Mouse (Mus musculus) heart, embryonic 11.5 days (tissue): Measurements from ENCODE around the gene Nkx2-9. TPM values are rescaled to one million over a fixed set of nuclear protein-coding genes. Genes with fewer than 3 reads are reported as not detected.

Experiments
- ATAC-seq: fragments of 200-750 bp; cut with Nextera tagmentation; replicated peaks from 2 replicates; pipeline ENCODE4 v1.8.0; 2017; ENCODE audit warnings: moderate library complexity; ENCODE audit not compliant: insufficient number of reproducible peaks, low FRiP score, low TSS enrichment
- H3K27ac ChIP-seq: fragments of 300-500 bp; sonication (generic); 2 replicates; pipeline ENCODE4 v1.5.1; 2014; ENCODE audit warnings: mild to moderate bottlenecking, low read depth, low read length
- H3K27me3 ChIP-seq: fragments of 300-500 bp; sonication (generic); 2 replicates; pipeline ENCODE4 v1.6.1; 2014; ENCODE audit warnings: mild to moderate bottlenecking, low read length, mixed read lengths; ENCODE audit not compliant: control insufficient read depth, insufficient read depth
- H3K36me3 ChIP-seq: fragments of 300-500 bp; sonication (generic); 2 replicates; pipeline ENCODE4 v1.6.1; 2014; ENCODE audit warnings: mild to moderate bottlenecking, low read length, moderate library complexity, mixed read lengths; ENCODE audit not compliant: control insufficient read depth, insufficient read depth
- H3K4me1 ChIP-seq: fragments of 300-500 bp; sonication (generic); 2 replicates; pipeline ENCODE4 v1.6.1; 2014; ENCODE audit warnings: low read length; ENCODE audit not compliant: control insufficient read depth, insufficient read depth
- H3K4me2 ChIP-seq: fragments of 300-500 bp; sonication (generic); 2 replicates; pipeline ENCODE4 v1.6.1; 2014; ENCODE audit warnings: mild to moderate bottlenecking, moderate library complexity
- H3K4me3 ChIP-seq: fragments of 300-500 bp; sonication (generic); 2 replicates; pipeline ENCODE4 v1.5.1; 2014; ENCODE audit warnings: low read depth, low read length
- H3K9ac ChIP-seq: fragments of 300-500 bp; sonication (generic); 2 replicates; pipeline ENCODE4 v1.6.1; 2014; ENCODE audit warnings: mild to moderate bottlenecking, low read depth, low read length, moderate library complexity
- H3K9me3 ChIP-seq: fragments of 300-500 bp; sonication (generic); replicated peaks from 2 replicates; pipeline ENCODE4 v1.6.1; 2016; ENCODE audit warnings: low read length; ENCODE audit not compliant: control insufficient read depth
- WGBS: fragments of 180-500 bp; shearing (Covaris S2); extraction: QIAGEN DNeasy Blood & Tissue Kit; methylation state at CpG from one replicate; pipeline ENCODE4 v1.1.7; 2014; ENCODE audit not compliant: insufficient replicate concordance; 5-methylcytosine and 5-hydroxymethylcytosine counted together
- polyA plus RNA-seq: library from polyadenylated mRNA; unstranded; fragments of >200 nt; fragmentation: Nextera tagmentation; extraction: Ambion mirVana; gene quantifications from 2 replicates; pipeline ENCODE4 v1.2.1, GENCODE M21; 2014

Gene Nkx2-9
- polyA plus RNA-seq, 1 experiment from 2014 or later: 0.24 TPM

- no peak overlapping the region for H3K27ac ChIP-seq
- peak overlapping the region; percentile 74 for H3K4me2 ChIP-seq
- peaks cover 82% of the 10 kb centered on the region for H3K27me3 ChIP-seq
- WGBS: 0% methylated on average over 10 of the region's 10 CpGs
- no peak for ATAC-seq
- 0 out of 2 replicates have a peak, but pooled peaks cover 14% of the 10 kb centered on the region for H3K4me1 ChIP-seq
- H3K4me3 ChIP-seq: peak overlapping the region; percentile 43
- H3K9ac ChIP-seq: no peak overlapping the region
- H3K36me3 ChIP-seq: no peaks in the 10 kb centered on the region
- H3K9me3 ChIP-seq: no peaks in the 10 kb centered on the region
These were observed 742 bp downstream of the Nkx2-9 start for GRCm38 (mm10) chr12:56612349-56612735.

- Histone ChIP-seq H3K9me3 (no peaks in the 10 kb centered on the region), H3K4me2 (peak overlapping the region; percentile 74), H3K9ac (no peak overlapping the region), H3K4me3 (peak overlapping the region; percentile 43), H3K27me3 (peaks cover 86% of the 10 kb centered on the region), H3K4me1 (0 out of 2 replicates have a peak, but pooled peaks cover 14% of the 10 kb centered on the region), H3K36me3 (no peaks in the 10 kb centered on the region), H3K27ac (no peak overlapping the region)
- ATAC-seq: no peak
- WGBS: under 1% methylated on average over 56 of the region's 57 CpGs
These were observed 1.4 kb downstream of the Nkx2-9 start for GRCm38 (mm10) chr12:56611504-56612348.

GRCm38 (mm10) chr12:56610851-56611250 is 2.2 kb downstream of the Nkx2-9 start:
- Histone ChIP-seq H3K27ac (no peak overlapping the region), H3K4me1 (0 out of 2 replicates have a peak, but pooled peaks cover 14% of the 10 kb centered on the region), H3K9me3 (no peaks in the 10 kb centered on the region), H3K9ac (no peak overlapping the region), H3K4me2 (no peak overlapping the region), H3K36me3 (no peaks in the 10 kb centered on the region), H3K27me3 (peaks cover 84% of the 10 kb centered on the region), H3K4me3 (no peak overlapping the region)
- 10% methylated on average over 6 of the region's 6 CpGs for WGBS
- ATAC-seq: no peak

DNA sequence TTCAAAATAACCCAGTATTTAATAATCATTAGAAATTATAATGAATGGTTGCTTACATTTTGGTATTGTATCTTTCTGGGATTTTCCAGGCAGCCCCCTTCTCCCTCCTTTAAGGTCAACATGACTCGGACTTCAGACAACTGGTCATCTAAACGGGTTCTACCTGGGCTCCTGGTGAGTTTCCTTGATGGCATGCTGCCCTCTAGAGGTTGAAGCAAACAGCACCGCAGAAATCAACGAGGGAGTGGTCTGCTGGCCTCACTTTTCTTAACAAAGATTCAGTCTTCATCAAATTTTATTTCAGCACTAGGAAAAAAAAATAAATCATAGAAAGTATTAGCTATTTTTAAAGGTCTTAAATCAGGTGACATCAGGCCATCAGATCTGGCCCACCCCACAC is 21.4 kb downstream of the Nkx2-9 start:
- Histone ChIP-seq H3K27me3 (0 out of 2 replicates have a peak, but pooled peaks cover 2% of the 10 kb centered on the region), H3K27ac (no peak overlapping the region), H3K4me1 (no peaks in the 10 kb centered on the region), H3K4me2 (no peak overlapping the region), H3K9me3 (no peaks in the 10 kb centered on the region), H3K9ac (no peak overlapping the region), H3K36me3 (no peaks in the 10 kb centered on the region), H3K4me3 (no peak overlapping the region)
- whole genome bisulfite sequencing: 8% methylated on average over 4 of the region's 4 CpGs
- ATAC-seq: no peak

DNA sequence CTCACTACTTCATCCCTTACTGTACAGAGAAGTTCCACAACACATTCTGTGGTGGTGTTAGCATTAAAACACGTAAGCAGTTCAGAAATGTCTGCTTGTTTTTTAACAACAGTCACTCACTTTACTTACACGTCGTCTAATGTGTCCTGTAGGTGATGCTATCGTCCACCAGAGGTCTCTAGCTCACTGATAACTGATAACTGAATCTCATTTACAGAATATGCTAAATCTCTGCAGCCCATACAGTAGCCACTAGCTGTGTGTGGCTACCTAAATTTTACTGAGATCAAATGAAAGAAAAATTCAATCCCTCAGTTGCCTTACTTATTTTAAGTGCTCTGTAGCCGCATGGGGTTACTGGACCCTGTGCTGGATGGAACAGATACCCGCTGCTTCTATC is 25.3 kb downstream of the Nkx2-9 start:
- Histone ChIP-seq H3K9me3 (no peaks in the 10 kb centered on the region), H3K4me3 (no peak overlapping the region), H3K36me3 (no peaks in the 10 kb centered on the region), H3K27me3 (0 out of 2 replicates have a peak, but pooled peaks cover 2% of the 10 kb centered on the region), H3K4me1 (no peaks in the 10 kb centered on the region), H3K4me2 (no peak overlapping the region), H3K27ac (no peak overlapping the region), H3K9ac (no peak overlapping the region)
- no peak for ATAC-seq
- 30% methylated on average over 6 of the region's 6 CpGs for WGBS

Other genes with a start within 250 kb of the Nkx2-9 start
- 0.25 and 1.6 TPM in 2 replicates for gene Nkx2-1, start 76.4 kb downstream of the Nkx2-9 start, polyA plus RNA-seq
- gene Pax9, start 78.5 kb upstream of the Nkx2-9 start, polyA plus RNA-seq: 0.08 and 0.50 TPM in 2 replicates